In the genomic region with DNA sequence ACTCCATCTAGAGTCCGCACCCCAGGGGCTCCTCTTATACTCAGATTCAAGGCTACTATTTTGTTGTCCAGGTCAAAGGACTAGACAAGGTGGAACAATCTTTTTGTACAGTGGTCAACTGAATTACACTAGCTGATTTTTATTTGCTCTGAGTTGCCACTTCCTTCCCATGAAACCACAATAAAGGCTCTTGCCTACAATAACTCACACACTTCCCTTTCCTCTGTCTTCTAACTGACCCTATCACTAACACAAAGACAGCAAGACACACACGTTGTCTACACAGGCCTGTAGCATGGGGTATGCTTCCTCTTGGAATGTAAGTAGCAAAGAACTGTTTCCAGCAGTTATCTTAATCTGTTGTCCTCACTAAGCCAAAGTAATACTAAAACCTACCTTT, we compare ENCODE assay signal across 22 mouse cellular contexts.
"Had no signal": no experiment of that assay in that cellular context is flagged by ENCODE, and none has a peak within 500 bp of the region (broad histone marks: within the 10 kb centered on the region; RNA-seq: fewer than 3 reads in every experiment).

No protein-coding gene starts in this region.

- H3K4me3 ChIP-seq: liver, embryonic 13.5 days; liver, embryonic 15.5 days; lung, embryonic 15.5 days; midbrain, embryonic 10.5 days; midbrain, embryonic 12.5 days; myocyte; neural tube, embryonic 12.5 days; stomach, embryonic 15.5 days had no signal

- H3K4me2 ChIP-seq: liver, embryonic 13.5 days; liver, embryonic 15.5 days; lung, embryonic 15.5 days; midbrain, embryonic 12.5 days; neural tube, embryonic 12.5 days; stomach, embryonic 15.5 days had no signal

- H3K27ac ChIP-seq: liver, embryonic 13.5 days; liver, embryonic 15.5 days; lung, embryonic 15.5 days; midbrain, embryonic 10.5 days; midbrain, embryonic 12.5 days; neural tube, embryonic 12.5 days; stomach, embryonic 15.5 days; stomach, postnatal 0 days had no signal

- H3K9ac ChIP-seq: liver, embryonic 13.5 days; liver, embryonic 15.5 days; liver, postnatal 0 days; lung, embryonic 15.5 days; midbrain, embryonic 12.5 days; neural tube, embryonic 12.5 days; stomach, embryonic 15.5 days had no signal

- H3K4me1 ChIP-seq: liver, embryonic 13.5 days; liver, embryonic 15.5 days; lung, embryonic 15.5 days; midbrain, embryonic 10.5 days; midbrain, embryonic 12.5 days; neural tube, embryonic 12.5 days; stomach, embryonic 15.5 days had no signal

- DNase-seq: liver, embryonic 13.5 days; liver, postnatal 0 days; lung, adult 2 months; lung, postnatal 14 days; lung, postnatal 4 days; midbrain, embryonic 14.5 days; right cerebral cortex, postnatal 25 days; right cerebral cortex, postnatal 4 days; spleen, adult 18-20 months; thymus, adult 2 months; thymus, postnatal 25 days; thymus, postnatal 4 days had no signal

- ATAC-seq: liver, postnatal 0 days; lung, postnatal 0 days; midbrain, embryonic 16.5 days had no signal

- H3K27me3 ChIP-seq: liver, embryonic 13.5 days; liver, embryonic 15.5 days; lung, embryonic 15.5 days; midbrain, embryonic 12.5 days; neural tube, embryonic 12.5 days; stomach, embryonic 15.5 days had no signal

- H3K9me3 ChIP-seq: liver, embryonic 13.5 days; liver, embryonic 15.5 days; lung, embryonic 15.5 days; midbrain, embryonic 10.5 days; midbrain, embryonic 12.5 days; neural tube, embryonic 12.5 days; stomach, embryonic 15.5 days had no signal
